9 mouse cellular contexts compared by ENCODE assay signal in genomic region chr11:48696352-48696751, GRCm38 (mm10).
DNase-seq lines count a peak whose midpoint lies in the region; ATAC-seq and TF ChIP-seq lines count a peak whose summit lies in the region.
"Had no signal": no experiment of that assay in that cellular context is flagged by ENCODE, and none has a peak within 500 bp of the region (broad histone marks: within the 10 kb centered on the region; RNA-seq: fewer than 3 reads in every experiment).

No protein-coding gene starts in this region.

- ATAC-seq in monocyte, adult 5-6 weeks (replicated peaks; ENCODE audit: insufficient number of reproducible peaks, low FRiP score, low TSS enrichment, poor library complexity, severe bottlenecking), result no peak

- H3K9ac ChIP-seq in MEL (ENCODE audit: control insufficient read depth, low read depth, low read length, poor library complexity, severe bottlenecking), result no peak overlapping the region
- H3K9ac ChIP-seq: liver, embryonic 15.5 days had no signal

- no peaks in the 10 kb centered on the region for H3K79me2 ChIP-seq in MEL (ENCODE audit: control insufficient read depth, insufficient read depth, low read length, poor library complexity)

- H3K4me1 ChIP-seq in MEL (ENCODE audit: control insufficient read depth in 1 of 2, insufficient read depth in 2 of 2, low read length in 2 of 2), result no peaks in the 10 kb centered on the region
- no peaks in the 10 kb centered on the region for H3K4me1 ChIP-seq in limb, embryonic 10.5 days
- H3K4me1 ChIP-seq: liver, embryonic 15.5 days had no signal

- no peaks in the 10 kb centered on the region for H3K36me3 ChIP-seq in MEL (ENCODE audit: control insufficient read depth in 1 of 2, insufficient read depth in 2 of 2, low read length in 2 of 2)
- H3K36me3 ChIP-seq in limb, embryonic 10.5 days, result no peaks in the 10 kb centered on the region
- H3K36me3 ChIP-seq: liver, embryonic 15.5 days had no signal

- 87% methylated on average over 2 of the region's 2 CpGs for WGBS in limb, embryonic 10.5 days

- H3K4me3 ChIP-seq in MEL (ENCODE audit: control insufficient read depth in 1 of 2, insufficient read depth in 1 of 2, low read depth in 2 of 2, low read length in 2 of 2), result no peak overlapping the region
- no peak overlapping the region for H3K4me3 ChIP-seq in limb, embryonic 10.5 days
- no peak overlapping the region for H3K4me3 ChIP-seq in layer of hippocampus, adult 2 months
- H3K4me3 ChIP-seq: liver, embryonic 15.5 days had no signal

- no peak overlapping the region for H3K27ac ChIP-seq in MEL (ENCODE audit: control insufficient read depth, low read depth, low read length)
- H3K27ac ChIP-seq in limb, embryonic 10.5 days, result no peak overlapping the region
- no peak overlapping the region for H3K27ac ChIP-seq in layer of hippocampus, adult 2 months
- H3K27ac ChIP-seq: liver, embryonic 15.5 days had no signal

- no peak for TF ChIP-seq POLR2A in MEL (IDR thresholded peaks at IDR 0.05; ENCODE audit: control insufficient read depth in 1 of 2, insufficient read depth in 1 of 2, low read depth in 1 of 2, low read length in 2 of 2, poor library complexity in 1 of 2)
- TF ChIP-seq POLR2A in brain, embryonic 14.5 days (IDR thresholded peaks at IDR 0.05; ENCODE audit: borderline replicate concordance, extremely low read depth, insufficient read depth, insufficient read length, poor library complexity, severe bottlenecking), result no peak

- no peaks in the 10 kb centered on the region for H3K27me3 ChIP-seq in MEL (ENCODE audit: control insufficient read depth in 1 of 2, insufficient read depth in 2 of 2, low read length in 2 of 2)
- no peaks in the 10 kb centered on the region for H3K27me3 ChIP-seq in limb, embryonic 10.5 days (ENCODE audit: low read depth, poor library complexity, severe bottlenecking)
- H3K27me3 ChIP-seq: liver, embryonic 15.5 days had no signal

- TF ChIP-seq RAD21 in MEL (IDR thresholded peaks at IDR 0.05; ENCODE audit: low read depth, low read length), result no peak

- no peak for TF ChIP-seq CTCF in MEL (IDR thresholded peaks at IDR 0.05 in 2 of 3, conservative IDR thresholded peaks at IDR 0.05 in 1 of 3; ENCODE audit: control insufficient read depth in 1 of 3, insufficient read depth in 1 of 3, low read depth in 2 of 3, low read length in 3 of 3, poor library complexity in 1 of 3, severe bottlenecking in 1 of 3)
- TF ChIP-seq CTCF in brain, embryonic 14.5 days (IDR thresholded peaks at IDR 0.05; ENCODE audit: borderline replicate concordance, extremely low read depth, insufficient read depth, insufficient read length), result no peak
- TF ChIP-seq CTCF in layer of hippocampus, adult 2 months (conservative IDR thresholded peaks at IDR 0.05), result no peak

- DNase-seq in kidney, postnatal 10 days, result peak; percentile 42
- DNase-seq in kidney, adult 18-20 months, result no peak
- peak; percentile 66 for DNase-seq in MEL (ENCODE audit: low read depth, low spot score)
- DNase-seq in brain, embryonic 14.5 days (ENCODE audit: low read depth), result peak; percentile 11
- peak; percentile 34 for DNase-seq in limb, embryonic 10.5 days (ENCODE audit: low spot score)
- no peak for DNase-seq in spleen, adult 18-20 months
- no peak for DNase-seq in layer of hippocampus, adult 2 months (ENCODE audit: low spot score in 2 of 2)

- H3K9me3 ChIP-seq in MEL (replicated peaks; ENCODE audit: insufficient read depth, low read length), result no peaks in the 10 kb centered on the region
- H3K9me3 ChIP-seq in limb, embryonic 10.5 days (replicated peaks), result no peaks in the 10 kb centered on the region
- H3K9me3 ChIP-seq: liver, embryonic 15.5 days had no signal

- TF ChIP-seq EP300 in MEL (IDR thresholded peaks at IDR 0.05; ENCODE audit: low read depth in 1 of 2, low read length in 2 of 2), result no peak

TF ChIP-seq in MEL, 35 proteins besides CTCF, POLR2A, EP300 and RAD21:
- TF ChIP-seq ZC3H11A (IDR thresholded peaks at IDR 0.05; ENCODE audit: low read depth, low read length) (no peak), HCFC1 (IDR thresholded peaks at IDR 0.05; ENCODE audit: low read depth, low read length) (no peak), TAL1 (IDR thresholded peaks at IDR 0.05; ENCODE audit: low read length) (no peak), POLR2AphosphoS5 (IDR thresholded peaks at IDR 0.05; ENCODE audit: borderline replicate concordance, low read depth, low read length) (no peak), NRF1 (IDR thresholded peaks at IDR 0.05; ENCODE audit: insufficient read depth, low read depth, low read length, poor library complexity, severe bottlenecking) (no peak), MAZ (IDR thresholded peaks at IDR 0.05; ENCODE audit: low read depth, low read length) (no peak), NELFE (IDR thresholded peaks at IDR 0.05; ENCODE audit: low read depth, low read length) (no peak), MEF2A (IDR thresholded peaks at IDR 0.05; ENCODE audit: extremely low read depth, insufficient replicate concordance, low read depth, low read length, poor library complexity, severe bottlenecking) (no peak), GATA1 (IDR thresholded peaks at IDR 0.05; ENCODE audit: low read depth, low read length) (no peak), USF1 (IDR thresholded peaks at IDR 0.05; ENCODE audit: low read depth, low read length) (no peak), JUND (IDR thresholded peaks at IDR 0.05; ENCODE audit: low read depth, low read length) (no peak), MAFK (IDR thresholded peaks at IDR 0.05; ENCODE audit: borderline replicate concordance, low read depth, low read length) (no peak), GABPA (IDR thresholded peaks at IDR 0.05; ENCODE audit: low read depth, low read length) (no peak), RCOR1 (IDR thresholded peaks at IDR 0.05; ENCODE audit: low read depth, low read length) (no peak)
TF ChIP-seq in MEL: peak in this region for 0.

Comparison
In these comparisons a context has a peak if more than half of its experiments do, and no peak if none do; other contexts are left out.
1. DNase-seq: peak in kidney, postnatal 10 days (single experiment), MEL (single experiment), brain, embryonic 14.5 days (single experiment) and limb, embryonic 10.5 days (single experiment); none in kidney, adult 18-20 months (single experiment), spleen, adult 18-20 months (0 of 2) and layer of hippocampus, adult 2 months (0 of 2).